Mouse (Mus musculus) right cerebral cortex, postnatal 14 days (tissue): ENCODE measurements around the gene Atp1a3.

ENCODE experiments used
- DNase-seq: peaks from one replicate; pipeline ENCODE4 v3.0.0; 2022

Atp1a3 gene

DNA sequence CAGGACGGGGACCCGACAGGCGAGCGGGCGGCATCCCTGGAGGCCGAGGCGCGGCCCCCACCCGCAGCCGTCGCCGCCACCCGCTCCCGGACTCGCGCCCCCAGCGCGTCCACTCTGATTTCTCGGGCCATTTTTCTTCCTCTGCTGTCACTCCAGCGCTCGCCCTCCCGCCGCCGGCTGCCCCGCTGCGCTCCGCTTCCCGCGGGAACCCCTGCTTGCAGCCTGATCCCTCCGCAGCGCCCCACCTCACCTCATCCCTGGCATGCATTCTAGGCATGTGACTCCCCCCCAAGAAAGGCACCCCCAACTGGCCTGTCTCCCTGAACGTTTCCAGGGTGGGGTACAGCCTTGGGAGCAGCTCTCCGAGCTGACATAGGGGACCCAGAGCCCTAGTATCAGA, 50.5 kb downstream of the Atp1a3 start:
- DNase-seq: no peak

DNA sequence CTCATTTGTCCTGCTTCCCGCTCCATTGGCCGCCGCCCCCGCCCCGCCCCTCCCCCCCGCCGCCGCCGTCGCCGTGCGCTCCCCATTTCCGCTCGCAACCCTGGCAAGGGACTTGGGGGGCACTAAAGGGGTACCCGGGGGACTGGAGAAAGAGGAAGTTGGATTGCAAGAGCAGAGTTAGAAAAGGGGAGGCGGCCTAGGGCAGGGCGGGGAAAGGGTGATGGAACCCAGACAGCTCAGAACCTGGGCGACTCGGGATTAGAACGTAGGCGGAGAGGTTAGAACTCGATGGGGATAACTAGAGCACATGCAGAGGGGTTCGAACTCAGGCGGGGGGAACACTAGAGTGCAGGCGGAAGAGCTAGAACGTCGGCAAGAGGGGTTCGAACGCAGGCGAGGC, 51.3 kb downstream of the Atp1a3 start:
- no peak for DNase-seq

DNA sequence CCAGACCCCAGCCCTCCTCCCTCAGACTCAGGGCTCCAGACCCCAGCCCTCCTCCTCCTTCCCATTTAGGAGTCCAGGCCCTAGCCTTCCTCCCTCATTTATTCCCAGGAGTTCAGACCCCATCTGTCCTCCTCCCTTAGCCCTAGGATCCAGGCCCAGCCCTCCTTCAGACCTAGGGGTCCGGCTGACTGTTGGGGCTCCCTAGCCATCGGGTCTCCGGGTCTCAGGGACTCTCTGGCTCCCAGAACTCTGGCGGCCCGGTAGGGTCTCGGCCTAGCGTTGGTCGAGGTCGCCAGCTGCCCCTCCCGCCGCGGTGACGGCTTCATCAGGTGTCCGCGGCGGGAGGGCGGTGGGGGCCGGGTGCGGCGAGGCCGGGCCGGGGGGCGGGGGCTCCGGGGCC, 51.8 kb downstream of the Atp1a3 start:
- no peak for DNase-seq

DNA sequence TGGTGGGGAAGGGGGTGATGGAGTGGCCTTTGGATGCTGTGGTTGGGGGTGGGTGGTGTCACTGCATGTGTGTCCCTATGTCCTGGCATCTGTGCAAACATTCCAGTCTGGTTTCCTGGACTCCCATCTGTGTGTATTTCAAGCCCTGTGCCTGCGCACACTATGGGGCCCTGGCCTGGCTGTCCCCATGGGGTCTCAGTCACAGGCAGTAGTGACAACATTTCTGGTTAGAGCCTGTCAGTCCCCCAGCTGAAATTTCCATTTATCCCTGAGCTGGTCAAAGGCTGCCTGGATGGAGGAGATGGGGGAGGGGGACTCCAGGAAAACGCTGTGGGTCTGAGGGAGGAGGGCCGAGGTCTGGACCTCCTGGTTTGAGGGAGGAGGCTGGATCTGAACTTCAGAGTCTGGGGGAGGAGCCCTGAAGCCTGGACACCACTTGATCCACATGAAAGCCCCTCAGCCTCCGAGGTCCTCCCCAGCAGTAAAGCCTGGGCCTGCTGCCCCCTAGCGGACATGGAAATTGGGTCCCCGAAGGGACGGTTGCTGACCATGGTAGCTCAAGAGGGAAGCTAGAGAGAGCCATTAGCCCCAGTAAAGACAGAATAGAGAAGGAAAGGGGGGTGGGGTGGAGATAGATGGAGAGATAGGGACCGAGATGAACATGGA, 55.7 kb downstream of the Atp1a3 start:
- peak; percentile 76 for DNase-seq

DNA sequence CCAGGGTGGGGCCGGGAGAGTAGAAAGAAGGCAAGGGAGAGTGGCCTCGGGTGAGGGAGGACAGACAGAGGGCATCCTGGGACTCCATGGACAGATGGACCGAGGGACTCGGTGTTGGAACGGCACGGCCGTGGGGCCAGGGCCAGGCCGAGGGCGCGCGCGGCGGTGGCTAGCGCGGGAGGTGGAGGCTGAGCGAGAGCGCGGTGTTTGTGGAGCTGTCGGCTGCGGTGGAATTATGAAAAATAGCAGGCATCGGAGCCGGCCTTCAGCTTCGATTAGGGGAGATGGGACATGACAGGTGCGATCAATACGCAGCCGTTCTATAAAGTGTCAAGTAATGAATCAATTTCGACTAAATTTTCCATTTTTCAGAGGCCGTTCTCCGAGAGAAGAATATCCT, 57.0 kb downstream of the Atp1a3 start:
- DNase-seq: no peak

DNA sequence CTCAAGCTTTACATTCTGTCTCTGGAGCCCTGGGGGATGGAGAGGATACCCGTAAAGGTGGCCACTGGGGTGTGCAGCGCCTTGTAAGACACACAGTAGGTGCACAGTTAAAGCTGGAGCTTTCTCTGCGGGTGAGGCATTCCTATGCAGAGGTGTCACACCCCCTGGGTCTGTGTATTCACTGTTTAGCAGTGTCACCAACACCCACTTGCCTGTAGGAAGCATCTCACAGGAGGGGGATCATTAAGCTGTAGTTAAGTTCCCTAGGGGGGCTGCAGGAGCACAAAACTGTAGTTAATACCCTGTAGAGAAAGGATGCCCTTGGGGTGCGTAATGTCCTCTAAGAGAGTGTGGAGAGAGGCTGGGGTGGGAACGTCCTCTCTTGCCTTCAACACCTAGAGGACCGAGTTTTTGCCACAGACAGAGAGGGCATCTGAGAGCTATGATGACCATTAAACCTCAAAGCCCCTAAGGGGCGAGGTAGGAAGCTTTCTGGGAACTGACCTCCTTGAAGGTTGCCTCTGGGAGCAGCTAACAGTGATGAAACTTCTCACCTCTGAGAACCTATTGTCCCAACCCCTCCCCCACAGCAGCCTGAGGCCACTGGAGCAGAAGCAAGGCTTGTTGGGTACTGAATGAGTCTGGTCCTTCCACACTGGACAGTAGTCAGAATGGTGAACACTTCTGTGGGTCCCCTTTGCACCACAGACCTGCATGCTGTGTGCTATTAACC, 58.3 kb downstream of the Atp1a3 start:
- no peak for DNase-seq

DNA sequence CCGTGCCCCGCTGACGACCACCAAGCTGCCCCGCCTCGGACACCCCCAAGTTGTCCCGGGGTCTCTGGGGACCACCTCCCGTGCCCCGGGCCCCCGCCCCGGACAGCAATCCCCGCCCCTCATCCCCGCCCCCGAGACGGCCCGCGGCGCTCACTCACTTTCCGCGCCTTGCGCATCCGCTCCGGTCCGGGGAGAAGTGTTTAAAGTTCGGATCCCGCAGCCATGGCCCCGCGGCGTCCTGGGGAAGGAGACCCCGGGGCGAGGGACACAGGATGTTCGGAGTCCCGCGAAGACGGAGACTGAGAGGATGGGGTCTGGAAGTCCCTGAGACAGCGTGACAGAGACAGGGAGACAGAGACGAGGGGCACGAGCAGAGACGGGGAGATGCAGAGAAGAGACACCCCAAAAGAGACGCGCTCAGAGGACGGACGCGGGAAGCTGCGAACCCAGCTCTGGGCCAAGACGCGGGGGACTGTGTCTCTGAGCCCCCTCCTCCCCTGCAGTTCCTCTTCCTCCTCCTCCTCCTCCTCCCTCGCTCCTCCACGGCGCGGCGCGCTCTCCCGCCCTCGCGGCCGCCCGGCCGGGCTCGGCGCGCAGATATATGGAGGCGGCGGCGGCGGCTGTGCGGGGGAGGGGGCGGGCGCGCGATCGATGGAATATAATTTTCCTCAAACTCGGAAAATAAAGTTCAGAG, 61.4 kb downstream of the Atp1a3 start, which contains the start of gene Gm4881:
Gene Gm4881, minus strand, starts transcription at position 238 of the 694 bp plus-strand sequence.
- DNase-seq: no peak

DNA sequence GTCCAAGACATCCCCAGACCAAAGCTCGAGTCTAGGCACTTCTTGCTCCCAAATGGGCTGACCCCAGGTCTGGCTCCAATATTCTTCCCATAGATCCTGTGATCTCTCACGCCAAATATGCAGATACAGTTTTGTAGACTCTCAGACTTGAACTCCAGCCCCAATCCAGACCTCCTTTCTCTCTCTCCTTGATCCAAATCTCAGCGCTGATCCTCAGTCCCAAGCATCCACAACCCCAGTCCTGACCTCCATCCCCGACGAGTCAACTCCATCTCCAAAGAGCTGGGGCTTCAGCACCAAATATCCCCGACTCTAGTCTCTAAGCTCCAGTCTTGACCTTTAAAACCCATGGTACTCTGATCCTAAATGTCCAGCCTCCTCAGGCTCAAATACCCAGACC, 62.1 kb downstream of the Atp1a3 start:
- DNase-seq: no peak

DNA sequence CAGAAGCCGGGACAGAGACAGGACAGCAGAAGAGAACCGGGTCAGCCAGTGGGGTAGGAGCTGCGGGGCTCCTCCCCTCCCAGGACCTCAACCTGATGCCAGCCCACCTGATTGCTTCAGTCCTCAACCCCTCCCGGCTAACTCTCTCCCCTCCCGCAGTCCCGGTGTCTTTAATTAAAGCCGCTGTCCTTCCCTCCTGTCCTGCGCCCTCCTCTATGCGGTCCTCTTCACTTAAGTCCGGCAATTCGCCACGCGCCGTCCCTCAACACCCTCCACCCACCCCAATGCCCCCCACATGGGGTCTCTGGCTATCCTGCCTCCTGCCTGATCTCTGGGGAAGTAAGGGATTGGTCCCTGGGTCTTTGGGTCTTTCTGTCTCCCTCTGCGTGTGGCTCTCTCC, 74.1 kb downstream of the Atp1a3 start:
- DNase-seq: no peak

DNA sequence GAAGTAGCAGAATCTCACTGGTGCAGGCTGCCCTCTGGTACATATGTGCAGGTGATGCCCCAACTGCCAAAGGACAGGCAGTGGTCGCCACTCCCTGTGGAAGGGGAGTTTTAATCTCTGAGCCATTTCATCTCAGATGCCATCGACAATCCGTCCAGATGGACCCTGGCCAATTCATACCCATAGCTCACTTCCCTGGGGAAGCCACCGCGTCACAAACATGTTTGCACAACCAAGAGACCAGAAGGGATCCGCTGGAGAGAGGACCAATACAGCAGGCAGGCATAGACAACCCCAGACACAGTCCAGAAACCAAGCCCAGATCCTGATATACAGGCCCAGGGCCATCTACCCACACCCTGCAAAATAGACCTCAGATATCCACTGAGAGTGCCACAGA, 75.3 kb downstream of the Atp1a3 start:
- DNase-seq: no peak
